In the genomic region with DNA sequence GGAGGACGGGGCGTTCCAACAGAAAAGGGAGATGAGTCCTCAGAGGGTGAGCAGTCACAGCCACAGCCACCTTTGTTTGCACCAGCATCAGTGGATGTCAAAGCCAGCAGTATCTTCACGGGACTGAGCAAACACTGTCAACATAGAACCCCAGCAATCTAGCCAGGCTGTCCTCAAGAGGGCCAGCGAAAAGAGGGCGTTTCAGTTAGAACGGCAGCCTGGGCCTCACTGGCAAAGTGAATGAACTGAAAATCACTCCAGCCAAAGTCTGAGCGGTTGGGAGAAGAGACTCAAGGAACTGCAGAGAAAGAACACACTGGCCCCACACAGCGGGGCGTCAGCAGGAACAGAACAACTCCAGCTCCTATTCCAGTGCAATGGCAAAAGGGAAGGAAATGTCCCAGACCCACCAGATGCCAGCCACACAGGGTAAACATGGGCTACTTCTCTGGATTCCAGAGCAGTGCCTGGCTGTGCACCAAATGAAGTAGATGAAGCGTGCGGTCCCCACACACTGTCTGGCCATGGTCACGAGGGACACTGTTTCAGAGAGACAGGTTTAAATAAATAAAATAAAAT, we compare ENCODE assay signal across 10 mouse cellular contexts. TPM values are rescaled to one million over a fixed set of nuclear protein-coding genes. Genes with fewer than 3 reads are reported as not detected.
DNase-seq lines count a peak whose midpoint lies in the region; ATAC-seq and TF ChIP-seq lines count a peak whose summit lies in the region.
"Had no signal": no experiment of that assay in that cellular context is flagged by ENCODE, and none has a peak within 500 bp of the region (broad histone marks: within the 10 kb centered on the region; RNA-seq: fewer than 3 reads in every experiment).

No protein-coding gene starts in this region.

- intact Hi-C loops in gastrocnemius, adult 2 months (cut with DNase I) = no loop called here
- intact Hi-C loops in gastrocnemius, postnatal 36 days (cut with DNase I) = no loop called here

- no peaks in the 10 kb centered on the region for H3K9me3 ChIP-seq in limb, embryonic 12.5 days
- H3K9me3 ChIP-seq: liver, embryonic 13.5 days had no signal

- H3K27me3 ChIP-seq in testis, adult 2 months (ENCODE audit: control insufficient read depth, insufficient read depth, low read length) = no peaks in the 10 kb centered on the region
- no peaks in the 10 kb centered on the region for H3K27me3 ChIP-seq in limb, embryonic 12.5 days
- H3K27me3 ChIP-seq: CH12.LX; liver, embryonic 13.5 days had no signal

- peaks cover 5% of the 10 kb centered on the region for H3K4me1 ChIP-seq in testis, adult 2 months (ENCODE audit: control insufficient read depth, insufficient read depth, low read length)
- H3K4me1 ChIP-seq in limb, embryonic 12.5 days (replicated peaks) = peaks cover 69% of the 10 kb centered on the region

- TF ChIP-seq CTCF in gastrocnemius, adult 2 months (IDR thresholded peaks at IDR 0.05) = no peak
- TF ChIP-seq CTCF in testis, adult 2 months (IDR thresholded peaks at IDR 0.05; ENCODE audit: control insufficient read depth, insufficient read depth, insufficient replicate concordance, low read depth, low read length) = no peak

- peak; percentile 48 for DNase-seq in gastrocnemius, adult 2 months
- DNase-seq in gastrocnemius, postnatal 36 days = no peak
- DNase-seq in testis, postnatal 10 days (ENCODE audit: low spot score) = no peak
- DNase-seq in urinary bladder, postnatal 10 days (ENCODE audit: low spot score) = no peak
- DNase-seq in kidney, postnatal 14 days = no peak
- DNase-seq in spleen, postnatal 14 days (ENCODE audit: low spot score in 2 of 2) = no peak
- DNase-seq: liver, embryonic 13.5 days had no signal

- 0 out of 2 replicates have a peak overlapping the region, but pooled peaks have one; percentile 27 for H3K9ac ChIP-seq in limb, embryonic 12.5 days (replicated peaks)
- H3K9ac ChIP-seq: liver, embryonic 13.5 days had no signal

- H3K4me2 ChIP-seq in limb, embryonic 12.5 days = no peak overlapping the region
- H3K4me2 ChIP-seq: liver, embryonic 13.5 days had no signal

- H3K4me3 ChIP-seq in gastrocnemius, adult 2 months = no peak overlapping the region
- no peak overlapping the region for H3K4me3 ChIP-seq in testis, adult 2 months (ENCODE audit: control insufficient read depth, low read depth, low read length)
- no peak overlapping the region for H3K4me3 ChIP-seq in limb, embryonic 12.5 days (replicated peaks)
- H3K4me3 ChIP-seq: liver, embryonic 13.5 days had no signal

- peak overlapping the region; percentile 50 for H3K27ac ChIP-seq in gastrocnemius, adult 2 months
- H3K27ac ChIP-seq in testis, adult 2 months (ENCODE audit: control insufficient read depth, insufficient read depth, low read depth, low read length) = peak overlapping the region; percentile 59
- peak overlapping the region; percentile 77 for H3K27ac ChIP-seq in limb, embryonic 12.5 days
- H3K27ac ChIP-seq: liver, embryonic 13.5 days had no signal

- no peaks in the 10 kb centered on the region for H3K36me3 ChIP-seq in testis, adult 2 months (ENCODE audit: control insufficient read depth, insufficient read depth, low read length)
- H3K36me3 ChIP-seq in limb, embryonic 12.5 days = peaks cover 37% of the 10 kb centered on the region

- no peak for ATAC-seq in limb, embryonic 12.5 days (ENCODE audit: insufficient number of reproducible peaks, insufficient read depth, low FRiP score, low TSS enrichment, low read depth)

- no peak for TF ChIP-seq POLR2A in testis, adult 2 months (IDR thresholded peaks at IDR 0.05; ENCODE audit: control insufficient read depth, low read depth, low read length)

- WGBS in limb, embryonic 12.5 days = 77% methylated on average over 12 of the region's 12 CpGs

RNA-seq across cellular contexts. Expression of a gene that starts 55.6 kb away (rescaled TPM):
- total RNA-seq in gastrocnemius, adult 2 months (2021) = under 1 TPM; 0.59 to 0.64 TPM
- total RNA-seq in gastrocnemius, postnatal 36 days (2021) = under 1 TPM; 0.44 to 0.71 TPM
- polyA plus RNA-seq in testis, adult 2 months (2012; rRNA removed) = 2.7 and 3.3 TPM in 2 replicates
- polyA plus RNA-seq in limb, embryonic 12.5 days (2016; fragmentation: Nextera tagmentation; extraction: Ambion mirVana) = 0.49 and 0.74 TPM in 2 replicates
